Mouse (Mus musculus) heart, adult 8-10 months (tissue): ENCODE data around the gene Lrit3. TPM values are rescaled to one million over a fixed set of nuclear protein-coding genes. Genes with fewer than 3 reads are reported as not detected.

Source experiments
- DNase-seq: peaks from one replicate; pipeline ENCODE4 v3.0.0; 2022; ENCODE audit warnings: low spot score
- total RNA-seq, 4 experiments: library from RNA; stranded (reverse); gene quantifications; 2 replicates each; pipeline ENCODE4 v1.2.4; 2022

The Lrit3 gene
- total RNA-seq: not detected

GRCm38 (mm10) chr3:129803765-129804164 lies at the start of gene Lrit3:
Gene Lrit3, minus strand, starts transcription at chr3:129804030.
- DNase-seq: no peak

- no peak for DNase-seq
Observed at GRCm38 (mm10) chr3:129846846-129847245, 43.0 kb upstream of the Lrit3 start.

DNA sequence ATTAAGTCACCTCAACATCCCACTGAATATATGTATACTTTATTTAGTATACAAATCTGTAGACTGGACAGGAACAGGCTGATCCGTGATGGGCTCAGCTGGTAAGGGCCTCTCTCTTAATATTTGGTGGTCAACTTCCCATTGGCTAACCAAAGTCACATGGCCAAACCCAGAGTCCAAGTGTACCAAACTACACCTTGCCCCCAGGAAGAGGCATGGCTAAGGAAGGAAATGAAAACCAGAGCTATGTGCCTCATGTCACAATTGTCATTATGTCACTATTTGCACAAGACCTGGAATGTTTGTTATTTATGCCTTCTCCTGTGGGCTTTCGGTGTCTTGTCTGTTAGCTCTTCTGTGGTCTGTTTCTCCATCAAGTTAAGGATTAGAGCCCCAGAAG lies 42.0 kb upstream of the Lrit3 start:
- DNase-seq: no peak

DNA sequence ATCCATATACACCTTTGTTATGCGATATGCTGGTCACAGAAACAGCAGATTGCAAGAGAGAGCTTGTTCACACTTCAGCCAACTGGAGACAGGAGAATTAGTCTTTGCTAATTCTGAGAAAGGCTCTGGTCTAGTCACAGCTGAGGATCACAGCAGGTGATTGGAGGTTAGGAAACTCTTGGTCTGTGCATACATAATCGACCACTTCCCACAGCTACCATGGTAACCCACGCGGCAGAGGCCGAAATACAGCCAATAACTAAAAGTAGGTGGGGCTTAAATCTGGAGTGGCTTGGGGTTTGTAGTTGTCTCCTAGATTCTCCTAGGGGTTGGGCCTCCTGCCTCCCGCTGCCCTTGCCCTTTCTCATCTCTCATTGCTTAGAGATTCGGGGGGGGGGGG lies 34.2 kb upstream of the Lrit3 start:
- no peak for DNase-seq

GRCm38 (mm10) chr3:129836965-129837364 lies 33.1 kb upstream of the Lrit3 start:
- DNase-seq: no peak

DNA sequence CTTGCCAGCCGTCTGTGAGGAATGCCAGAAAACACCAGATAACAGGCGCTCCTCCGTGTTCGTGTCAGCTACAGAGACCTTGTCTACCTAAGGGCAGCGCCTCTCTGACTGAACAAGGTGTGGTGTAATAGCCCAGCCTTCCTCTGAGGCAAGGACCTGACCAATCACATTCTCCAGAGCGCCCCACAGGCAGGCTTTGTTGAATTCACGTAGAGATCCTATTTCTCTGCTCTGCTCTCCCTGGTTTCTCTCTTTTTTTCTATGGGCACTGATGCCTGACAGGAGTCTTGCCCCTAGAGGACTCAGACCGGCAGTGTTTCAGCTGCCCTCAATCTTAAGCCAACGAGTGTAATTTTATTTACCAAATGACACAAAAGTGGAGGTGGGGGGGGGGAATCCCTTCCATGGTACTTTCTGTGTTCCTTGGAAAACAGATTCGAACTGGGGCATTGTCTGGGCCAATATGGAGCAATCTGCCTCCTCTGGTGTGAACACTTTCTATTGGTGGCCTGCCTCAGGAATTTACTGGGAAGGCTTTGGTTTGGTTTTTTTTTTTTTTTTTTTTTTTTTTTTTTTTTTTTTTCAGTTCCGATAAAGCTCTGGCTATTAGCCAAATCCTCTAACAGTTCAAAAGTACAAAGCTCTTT lies 32.3 kb upstream of the Lrit3 start:
- DNase-seq: no peak

DNA sequence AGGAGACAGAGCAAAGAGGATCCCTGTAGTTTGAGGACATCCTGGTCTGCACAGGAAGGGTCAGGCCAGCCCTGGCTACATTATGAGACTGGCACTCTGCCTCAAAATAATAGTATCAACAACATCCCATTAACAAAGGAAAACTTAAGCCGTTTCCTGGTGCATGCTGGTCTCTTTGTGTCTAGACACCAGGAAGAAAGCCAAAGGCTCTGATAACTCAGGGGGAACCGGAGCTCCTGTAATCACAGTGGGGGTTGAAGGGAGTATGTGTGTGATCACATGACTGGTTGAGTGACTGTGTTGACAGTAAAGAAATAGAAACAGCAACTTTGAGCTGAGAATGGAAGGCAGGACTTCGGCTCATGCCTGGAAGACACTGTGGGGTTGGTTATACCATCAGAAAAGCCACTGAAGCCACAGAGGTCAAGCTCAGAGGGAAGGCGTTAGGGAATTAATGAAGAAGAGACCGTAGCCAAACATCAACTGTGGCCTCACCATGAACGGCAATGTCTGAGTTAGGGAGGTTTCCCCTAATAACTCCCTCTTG lies 31.6 kb upstream of the Lrit3 start, which contains the start of gene Cfi:
TSS of gene Cfi (plus strand) at position 497 of the 547 bp plus-strand sequence.
- DNase-seq: no peak

DNA sequence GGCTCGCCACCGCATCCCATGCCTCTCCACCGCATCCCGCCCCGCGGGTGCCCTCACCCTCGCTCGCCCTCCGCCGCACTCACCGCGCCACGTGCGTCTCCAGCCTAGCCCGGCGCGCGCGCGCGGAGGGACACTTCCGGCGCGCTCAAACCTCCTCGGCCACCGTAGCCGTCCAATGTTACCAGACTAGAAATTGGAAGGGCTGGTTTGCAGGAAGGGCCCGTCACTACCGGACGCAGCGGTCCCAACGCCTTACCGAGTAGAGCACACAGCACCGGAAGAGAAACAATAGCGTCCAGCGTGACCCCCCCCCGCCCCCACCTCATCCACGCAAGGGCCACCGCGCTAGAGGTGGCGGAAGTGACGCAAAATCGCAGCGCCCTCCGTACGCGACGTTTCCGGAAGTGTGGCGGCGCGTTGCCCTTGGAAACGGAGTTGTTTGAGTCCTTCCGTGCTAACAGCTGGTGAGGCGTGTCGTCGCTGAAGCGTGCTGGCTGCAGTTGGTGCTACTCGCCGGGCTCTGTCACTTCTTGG lies 27.3 kb upstream of the Lrit3 start, which contains the start of gene Gar1:
TSS of gene Gar1 (minus strand) at position 362 of the 534 bp plus-strand sequence.
- peak; percentile 94 for DNase-seq

GRCm38 (mm10) chr3:129830626-129831025 lies 26.8 kb upstream of the Lrit3 start:
- no peak for DNase-seq

DNA sequence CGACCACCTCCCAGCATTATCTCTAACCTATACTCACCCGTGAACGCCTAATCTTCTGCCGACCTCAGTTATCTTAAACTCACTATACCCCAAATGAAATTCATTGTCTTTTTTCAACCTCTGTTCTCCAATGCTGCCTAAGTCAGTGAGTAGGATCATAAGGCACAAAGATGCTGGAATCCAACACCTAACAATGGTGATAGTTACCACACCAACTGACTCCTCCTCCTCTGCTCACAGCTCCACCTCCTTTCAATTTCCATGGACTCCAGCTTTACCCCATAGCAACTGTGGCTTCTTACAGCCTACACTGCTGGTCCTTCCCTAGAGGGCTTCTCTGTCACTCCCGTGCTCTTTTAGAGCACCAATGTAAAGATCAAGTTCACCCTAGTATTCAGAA lies 23.9 kb upstream of the Lrit3 start:
- no peak for DNase-seq

- DNase-seq: no peak
Observed at GRCm38 (mm10) chr3:129826691-129827090, 22.9 kb upstream of the Lrit3 start.

DNA sequence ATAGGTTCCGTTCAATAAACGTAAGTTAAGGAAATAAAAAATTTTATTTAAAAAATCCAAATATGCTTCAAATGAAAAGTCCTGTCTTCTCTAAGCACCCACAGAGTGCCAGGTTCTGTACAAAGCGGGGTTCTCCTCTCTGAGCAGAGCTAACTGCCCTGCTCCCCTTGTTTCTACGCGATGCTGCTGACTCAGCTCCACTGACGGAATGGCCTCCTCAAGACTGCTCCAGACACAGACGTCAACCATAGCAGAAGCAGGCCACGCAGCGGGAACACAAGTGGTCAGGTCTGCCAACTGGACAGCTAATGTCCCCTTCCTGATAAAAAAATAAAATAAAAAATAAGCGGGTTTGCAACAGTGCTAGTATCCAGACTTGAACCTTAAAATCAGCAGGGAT lies 21.1 kb upstream of the Lrit3 start:
- no peak for DNase-seq

GRCm38 (mm10) chr3:129824146-129824545 lies 20.3 kb upstream of the Lrit3 start:
- no peak for DNase-seq

- no peak for DNase-seq
Observed at GRCm38 (mm10) chr3:129823293-129823692, 19.5 kb upstream of the Lrit3 start.

- DNase-seq: no peak
Observed at GRCm38 (mm10) chr3:129822206-129822775, 18.5 kb upstream of the Lrit3 start, which contains the start of gene Rrh. Gene Rrh, minus strand, starts transcription at chr3:129822587.

DNA sequence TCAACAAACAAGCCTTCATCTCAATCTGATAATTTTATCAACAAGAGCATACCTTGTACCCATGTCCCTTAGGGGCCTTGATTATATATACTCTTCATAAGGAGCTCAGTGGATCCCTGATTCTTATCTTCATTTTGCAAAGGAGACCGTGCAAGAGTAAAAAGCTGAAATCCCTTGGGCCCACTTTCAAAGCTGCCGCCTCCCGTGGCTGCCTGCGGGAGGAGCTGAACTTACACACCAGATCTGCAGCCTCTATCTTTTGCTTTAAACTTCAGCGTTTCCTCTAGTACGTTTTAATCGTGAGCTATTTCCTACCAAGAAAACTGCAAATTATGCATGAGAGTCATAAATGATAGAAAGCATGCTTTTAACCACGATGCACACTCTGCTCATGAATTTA lies 17.9 kb upstream of the Lrit3 start:
- no peak for DNase-seq

DNA sequence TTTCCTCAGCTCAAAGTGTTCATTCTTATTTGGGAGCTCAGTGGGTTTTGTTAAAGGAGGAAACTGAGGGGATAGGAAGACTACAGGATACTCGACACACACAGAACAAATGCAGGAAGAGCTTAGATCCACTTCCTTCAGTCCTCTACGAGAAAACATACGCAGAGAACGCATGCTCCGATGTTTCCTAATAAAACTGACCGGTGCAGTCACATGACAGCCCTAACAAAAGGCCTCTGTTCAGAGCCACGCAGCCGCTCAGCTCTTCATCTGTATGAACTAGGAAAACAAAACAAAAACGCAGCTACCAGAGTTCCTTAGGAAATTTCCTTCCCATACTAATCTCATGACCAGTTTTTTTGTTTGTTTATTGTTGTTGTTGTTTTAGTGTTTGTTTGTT lies 17.0 kb upstream of the Lrit3 start:
- no peak for DNase-seq

DNA sequence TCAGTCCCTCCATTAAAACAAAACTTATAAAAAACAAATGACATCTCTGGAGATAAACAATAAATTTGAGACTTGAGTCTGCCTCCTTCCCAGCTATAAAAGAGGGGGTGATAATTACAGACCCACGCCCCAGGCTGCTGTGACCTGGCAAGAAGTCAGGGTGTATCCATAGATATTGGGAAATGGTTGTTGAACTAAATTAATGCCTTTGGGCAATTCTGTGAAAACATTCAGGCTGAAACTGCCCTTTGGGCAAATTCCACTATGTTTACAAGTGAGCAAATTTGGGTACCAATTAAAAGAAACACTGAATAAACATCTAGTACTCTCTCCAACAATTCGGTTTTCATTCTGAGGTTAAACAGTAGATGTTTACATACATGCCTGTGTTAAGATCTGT lies 4.8 kb downstream of the Lrit3 start:
- DNase-seq: no peak

- no peak for DNase-seq
Observed at GRCm38 (mm10) chr3:129798551-129798950, 5.3 kb downstream of the Lrit3 start.

DNA sequence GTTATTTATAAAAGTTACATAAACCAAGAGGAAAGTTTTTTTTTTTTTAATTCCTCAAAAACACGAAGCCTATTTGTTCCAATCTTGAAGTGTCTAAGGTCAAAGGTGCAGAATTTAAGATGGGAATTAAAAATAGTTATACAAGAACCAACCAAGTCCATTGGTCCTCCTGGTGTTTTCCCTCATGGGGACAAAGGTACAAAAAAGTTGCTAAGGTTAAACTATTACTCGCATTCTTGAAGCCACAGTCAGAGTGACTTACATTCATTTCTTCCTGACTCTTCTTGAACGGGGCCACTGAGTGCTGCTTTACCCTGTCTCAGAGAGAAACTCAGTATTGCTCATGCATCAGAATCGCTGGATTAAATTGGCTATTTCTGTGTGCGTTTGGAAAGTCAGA lies 6.5 kb downstream of the Lrit3 start:
- no peak for DNase-seq

GRCm38 (mm10) chr3:129793801-129794200 lies 10.0 kb downstream of the Lrit3 start:
- no peak for DNase-seq

DNA sequence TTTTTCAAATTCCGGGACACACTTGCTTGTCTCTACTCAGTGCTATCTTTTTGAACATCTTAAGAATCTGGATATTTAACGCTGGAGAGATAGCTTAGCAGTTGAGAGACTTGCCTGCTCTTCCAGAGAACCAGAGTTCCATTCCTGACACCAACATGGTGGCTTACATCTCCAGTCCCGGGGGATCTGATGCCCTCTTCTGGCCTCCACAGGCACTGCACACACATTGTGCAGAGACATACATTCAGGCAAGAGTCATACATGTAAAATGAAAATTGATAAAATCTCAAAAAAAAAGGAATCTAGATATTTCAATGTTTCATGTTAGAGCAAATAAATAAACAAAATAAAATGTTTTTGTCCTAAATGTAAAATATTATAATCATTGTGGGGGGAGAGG lies 21.1 kb downstream of the Lrit3 start:
- DNase-seq: no peak

DNA sequence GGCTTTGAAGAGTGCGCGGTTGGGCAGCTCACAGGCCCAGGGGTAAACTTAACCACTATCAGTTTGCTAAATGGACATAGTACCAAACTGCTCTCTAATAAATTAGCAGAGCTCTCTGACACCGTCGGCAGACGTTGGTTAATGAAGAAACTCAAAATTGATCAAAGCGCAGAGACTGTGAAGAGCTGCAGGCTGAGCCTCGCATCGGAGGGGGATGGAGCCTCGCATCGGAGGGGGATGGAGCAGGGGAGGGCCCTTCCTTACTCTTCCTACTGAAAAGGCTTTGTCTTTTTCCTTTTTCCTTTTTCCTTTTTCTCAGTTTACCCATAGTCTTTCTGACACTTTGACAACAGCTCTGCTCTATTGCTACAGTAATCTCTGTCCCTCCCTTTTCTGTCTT lies 22.4 kb downstream of the Lrit3 start:
- no peak for DNase-seq
